18 mouse cellular contexts compared by ENCODE assay signal in the genomic region with DNA sequence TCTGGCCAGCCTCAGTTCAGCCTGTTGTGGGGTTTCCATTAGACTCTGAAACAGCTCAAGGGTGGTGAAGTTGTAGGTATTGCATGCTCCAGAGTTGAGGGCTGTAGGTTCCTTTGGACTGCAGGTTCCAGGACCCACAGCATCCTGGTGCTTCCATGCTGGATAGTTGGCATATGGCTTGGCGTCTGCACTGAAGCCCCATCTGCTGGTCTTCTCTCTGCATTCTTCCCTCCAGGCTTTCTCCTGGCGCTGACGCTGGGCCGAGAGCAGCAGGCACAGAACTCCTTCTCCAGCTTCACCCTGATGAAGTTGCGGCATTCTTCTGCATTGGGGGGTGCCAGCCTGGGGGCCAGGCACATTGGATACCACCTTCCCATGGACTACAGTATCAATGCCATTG. TPM values are rescaled to one million over a fixed set of nuclear protein-coding genes. Genes with fewer than 3 reads are reported as not detected.
"Had no signal": no experiment of that assay in that cellular context is flagged by ENCODE, and none has a peak within 500 bp of the region (broad histone marks: within the 10 kb centered on the region; RNA-seq: fewer than 3 reads in every experiment).

No protein-coding gene starts in this region.

- H3K4me2 ChIP-seq: liver, embryonic 11.5 days; liver, embryonic 15.5 days; lung, embryonic 14.5 days; midbrain, embryonic 15.5 days; neural tube, embryonic 12.5 days had no signal

- ATAC-seq: midbrain, embryonic 15.5 days had no signal

- DNase-seq: kidney, adult 8-10 months; kidney, postnatal 25 days; lung, embryonic 14.5 days; lung, postnatal 10 days; lung, postnatal 4 days; retina, postnatal 1 day; thymus, postnatal 36 days had no signal

- H3K9ac ChIP-seq: liver, embryonic 15.5 days; lung, embryonic 14.5 days; midbrain, embryonic 15.5 days; neural tube, embryonic 12.5 days had no signal

- H3K27ac ChIP-seq: left cerebral cortex, adult 2 months; limb, embryonic 10.5 days; liver, embryonic 15.5 days; midbrain, embryonic 10.5 days; midbrain, embryonic 15.5 days; neural tube, embryonic 12.5 days had no signal

- H3K27me3 ChIP-seq: midbrain, embryonic 15.5 days; neural tube, embryonic 12.5 days had no signal

- H3K4me1 ChIP-seq: limb, embryonic 10.5 days; liver, embryonic 15.5 days; midbrain, embryonic 10.5 days; midbrain, embryonic 15.5 days; neural tube, embryonic 12.5 days had no signal

- H3K9me3 ChIP-seq: limb, embryonic 10.5 days; liver, embryonic 15.5 days; midbrain, embryonic 10.5 days; midbrain, embryonic 15.5 days; neural tube, embryonic 12.5 days had no signal

- H3K4me3 ChIP-seq: left cerebral cortex, adult 2 months; limb, embryonic 10.5 days; liver, embryonic 15.5 days; midbrain, embryonic 10.5 days; midbrain, embryonic 15.5 days; neural tube, embryonic 12.5 days had no signal

RNA-seq across cellular contexts. Expression of a gene that starts 39.6 kb away (rescaled TPM):
- polyA plus RNA-seq: limb, embryonic 14.5 days; liver, embryonic 15.5 days; midbrain, embryonic 10.5 days; small intestine, adult 2 months; stomach, embryonic 16.5 days; thymus, postnatal 0 days had no signal

RNA-seq across cellular contexts. Expression of a gene that starts 59.2 kb away (rescaled TPM):
- polyA plus RNA-seq: limb, embryonic 10.5 days; liver, embryonic 11.5 days; liver, embryonic 15.5 days; lung, embryonic 14.5 days; midbrain, embryonic 10.5 days; midbrain, embryonic 15.5 days; neural tube, embryonic 12.5 days; small intestine, adult 2 months; stomach, embryonic 16.5 days had no signal
